Mouse (Mus musculus) intestine, embryonic 16.5 days (tissue): ENCODE measurements around the gene Zfp663. TPM values are rescaled to one million over a fixed set of nuclear protein-coding genes. Genes with fewer than 3 reads are reported as not detected.

ENCODE experiments used
- ATAC-seq: fragments of 200-750 bp; cut with Nextera tagmentation; 2 replicates; pipeline ENCODE4 v1.8.0; 2017; ENCODE audit warnings: moderate TSS enrichment, moderate library complexity
- H3K27ac ChIP-seq: fragments of 300-500 bp; sonication (generic); 2 replicates; pipeline ENCODE4 v1.5.1; 2014; ENCODE audit warnings: mild to moderate bottlenecking, low read length
- H3K27me3 ChIP-seq: fragments of 300-500 bp; sonication (generic); replicated peaks from 2 replicates; pipeline ENCODE4 v1.6.1; 2014; ENCODE audit warnings: low read length, control low read depth, mixed read lengths; ENCODE audit not compliant: control insufficient read depth, insufficient read depth
- H3K36me3 ChIP-seq: fragments of 300-500 bp; sonication (generic); 2 replicates; pipeline ENCODE4 v1.6.1; 2014; ENCODE audit warnings: low read length, control low read depth; ENCODE audit not compliant: control insufficient read depth, insufficient read depth
- H3K4me1 ChIP-seq: fragments of 300-500 bp; sonication (generic); 2 replicates; pipeline ENCODE4 v1.6.1; 2014; ENCODE audit warnings: low read length, control low read depth, mixed read lengths; ENCODE audit not compliant: control insufficient read depth, insufficient read depth
- H3K4me2 ChIP-seq: fragments of 300-500 bp; sonication (generic); 2 replicates; pipeline ENCODE4 v1.6.1; 2014; ENCODE audit warnings: low read depth, low read length, control low read depth
- H3K4me3 ChIP-seq: fragments of 300-500 bp; sonication (generic); 2 replicates; pipeline ENCODE4 v1.5.1; 2014; ENCODE audit warnings: mild to moderate bottlenecking, low read length
- H3K9ac ChIP-seq: fragments of 300-500 bp; sonication (generic); 2 replicates; pipeline ENCODE4 v1.6.1; 2014; ENCODE audit warnings: low read depth, low read length
- H3K9me3 ChIP-seq: fragments of 300-500 bp; sonication (generic); 2 replicates; pipeline ENCODE4 v1.6.1; 2016; ENCODE audit warnings: low read length, control low read depth; ENCODE audit not compliant: control insufficient read depth
- WGBS: fragments of 180-500 bp; shearing (Covaris S2); extraction: QIAGEN DNeasy Blood & Tissue Kit; methylation state at CpG from one replicate; pipeline ENCODE4 v1.1.7; 2014; 5-methylcytosine and 5-hydroxymethylcytosine counted together
- polyA plus RNA-seq: library from polyadenylated mRNA; unstranded; fragments of >200 nt; fragmentation: Nextera tagmentation; extraction: Ambion mirVana; gene quantifications from 2 replicates; pipeline ENCODE4 v1.2.1, GENCODE M21; 2015

Gene Zfp663
- polyA plus RNA-seq, 1 experiment from 2014 or later: 0.64 TPM

GRCm38 (mm10) chr2:165360861-165361260, 7.7 kb downstream of the Zfp663 start:
- H3K36me3 ChIP-seq: no peaks in the 10 kb centered on the region
- H3K4me1 ChIP-seq: no peaks in the 10 kb centered on the region
- no peak overlapping the region for H3K4me3 ChIP-seq
- no peak overlapping the region for H3K27ac ChIP-seq
- ATAC-seq: peak; percentile 66; the same call in 1 of the 2 replicates
- no peaks in the 10 kb centered on the region for H3K9me3 ChIP-seq
- H3K9ac ChIP-seq: no peak overlapping the region
- no peaks in the 10 kb centered on the region; the same call in 1 of the 2 replicates for H3K27me3 ChIP-seq
- H3K4me2 ChIP-seq: no peak overlapping the region
- 0% methylated on average over 1 of the region's 1 CpGs for WGBS

- Histone ChIP-seq H3K4me3 (no peak overlapping the region), H3K27me3 (no peaks in the 10 kb centered on the region; the same call in 1 of the 2 replicates), H3K27ac (no peak overlapping the region), H3K4me1 (no peaks in the 10 kb centered on the region), H3K9me3 (peaks cover 11% of the 10 kb centered on the region; the same call in 1 of the 2 replicates), H3K36me3 (no peaks in the 10 kb centered on the region), H3K9ac (no peak overlapping the region), H3K4me2 (no peak overlapping the region)
- 91% methylated on average over 20 of the region's 20 CpGs for WGBS
- ATAC-seq: no peak
Measured at GRCm38 (mm10) chr2:165351828-165352513, 16.6 kb downstream of the Zfp663 start.

- Histone ChIP-seq H3K36me3 (no peaks in the 10 kb centered on the region), H3K4me3 (no peak overlapping the region), H3K27me3 (no peaks in the 10 kb centered on the region; the same call in 1 of the 2 replicates), H3K27ac (no peak overlapping the region), H3K4me2 (no peak overlapping the region), H3K9me3 (peaks cover 11% of the 10 kb centered on the region; the same call in 1 of the 2 replicates), H3K9ac (no peak overlapping the region), H3K4me1 (no peaks in the 10 kb centered on the region)
- no peak for ATAC-seq
- WGBS: 26% methylated on average over 8 of the region's 8 CpGs
Measured at GRCm38 (mm10) chr2:165349466-165349865, 19.1 kb downstream of the Zfp663 start.

GRCm38 (mm10) chr2:165346180-165346579, 22.3 kb downstream of the Zfp663 start:
- no peak overlapping the region for H3K9ac ChIP-seq
- 89% methylated on average over 5 of the region's 5 CpGs for WGBS
- no peak for ATAC-seq
- H3K4me2 ChIP-seq: no peak overlapping the region
- H3K27me3 ChIP-seq: no peaks in the 10 kb centered on the region; the same call in 1 of the 2 replicates
- H3K27ac ChIP-seq: no peak overlapping the region
- H3K9me3 ChIP-seq: no peaks in the 10 kb centered on the region
- no peaks in the 10 kb centered on the region for H3K4me1 ChIP-seq
- H3K4me3 ChIP-seq: no peak overlapping the region
- no peaks in the 10 kb centered on the region for H3K36me3 ChIP-seq

- Histone ChIP-seq H3K4me2 (no peak overlapping the region), H3K9ac (no peak overlapping the region), H3K36me3 (no peaks in the 10 kb centered on the region), H3K27me3 (no peaks in the 10 kb centered on the region), H3K27ac (no peak overlapping the region), H3K9me3 (no peaks in the 10 kb centered on the region), H3K4me1 (peaks cover 9% of the 10 kb centered on the region), H3K4me3 (no peak overlapping the region)
- peak; percentile 45; the same call in 1 of the 2 replicates for ATAC-seq
- WGBS: 25% methylated on average over 3 of the region's 3 CpGs
Measured at GRCm38 (mm10) chr2:165337191-165337590, 31.3 kb downstream of the Zfp663 start.

GRCm38 (mm10) chr2:165332610-165333210, 35.8 kb downstream of the Zfp663 start:
- 46% methylated on average over 14 of the region's 14 CpGs for WGBS
- H3K4me1 ChIP-seq: peaks cover 11% of the 10 kb centered on the region
- H3K4me2 ChIP-seq: 0 out of 2 replicates have a peak overlapping the region, but pooled peaks have one; percentile 19
- no peaks in the 10 kb centered on the region for H3K27me3 ChIP-seq
- no peaks in the 10 kb centered on the region for H3K36me3 ChIP-seq
- H3K4me3 ChIP-seq: no peak overlapping the region
- H3K9me3 ChIP-seq: no peaks in the 10 kb centered on the region
- H3K27ac ChIP-seq: peak overlapping the region; percentile 79
- ATAC-seq: peak; percentile 34; the same call in 1 of the 2 replicates
- no peak overlapping the region for H3K9ac ChIP-seq

- H3K9ac ChIP-seq: no peak overlapping the region
- H3K27me3 ChIP-seq: no peaks in the 10 kb centered on the region
- H3K36me3 ChIP-seq: no peaks in the 10 kb centered on the region
- H3K4me2 ChIP-seq: no peak overlapping the region
- H3K27ac ChIP-seq: peak overlapping the region; percentile 53
- no peak overlapping the region for H3K4me3 ChIP-seq
- WGBS: 16% methylated on average over 3 of the region's 3 CpGs
- H3K9me3 ChIP-seq: no peaks in the 10 kb centered on the region
- peaks cover 23% of the 10 kb centered on the region for H3K4me1 ChIP-seq
- no peak for ATAC-seq
Measured at GRCm38 (mm10) chr2:165329703-165330102, 38.8 kb downstream of the Zfp663 start.

- H3K9me3 ChIP-seq: no peaks in the 10 kb centered on the region
- peaks cover 33% of the 10 kb centered on the region for H3K4me1 ChIP-seq
- H3K9ac ChIP-seq: no peak overlapping the region
- no peak overlapping the region for H3K4me2 ChIP-seq
- no peak overlapping the region for H3K4me3 ChIP-seq
- no peak overlapping the region for H3K27ac ChIP-seq
- H3K27me3 ChIP-seq: no peaks in the 10 kb centered on the region
- no peak for ATAC-seq
- 76% methylated on average over 5 of the region's 5 CpGs for WGBS
- no peaks in the 10 kb centered on the region for H3K36me3 ChIP-seq
Measured at GRCm38 (mm10) chr2:165328746-165329145, 39.8 kb downstream of the Zfp663 start.

- no peak for ATAC-seq
- Histone ChIP-seq H3K4me3 (peak overlapping the region; percentile 89), H3K9me3 (no peaks in the 10 kb centered on the region), H3K36me3 (no peaks in the 10 kb centered on the region), H3K4me2 (peak overlapping the region; percentile 89), H3K9ac (peak overlapping the region; percentile 75), H3K27ac (peak overlapping the region; percentile 62), H3K4me1 (peaks cover 35% of the 10 kb centered on the region), H3K27me3 (no peaks in the 10 kb centered on the region)
- 48% methylated on average over 7 of the region's 7 CpGs for WGBS
Measured at GRCm38 (mm10) chr2:165327386-165327785, 41.1 kb downstream of the Zfp663 start.
